25 mouse cellular contexts compared by ENCODE assay signal in the genomic region with DNA sequence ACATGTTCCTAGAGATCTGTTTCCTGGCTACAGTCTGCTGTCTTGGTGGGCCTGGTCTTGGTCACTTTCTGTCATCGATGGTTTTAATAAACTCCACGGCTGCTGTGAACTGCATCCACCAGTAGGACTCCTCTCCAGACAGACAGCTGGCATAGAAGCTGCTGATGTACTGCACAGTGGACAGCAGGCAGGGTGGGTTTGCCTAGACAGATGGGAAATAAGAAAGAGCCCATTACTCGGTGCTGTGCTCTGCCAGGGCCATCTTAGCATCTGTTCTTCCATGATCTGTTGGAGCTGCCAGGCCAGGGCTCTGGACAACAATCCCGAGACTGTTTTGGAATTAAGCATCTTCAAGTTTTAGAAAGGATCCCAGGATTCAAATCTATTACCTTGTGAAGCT.
DNase-seq lines count a peak whose midpoint lies in the region; ATAC-seq and TF ChIP-seq lines count a peak whose summit lies in the region.
"Had no signal": no experiment of that assay in that cellular context is flagged by ENCODE, and none has a peak within 500 bp of the region (broad histone marks: within the 10 kb centered on the region; RNA-seq: fewer than 3 reads in every experiment).

No protein-coding gene starts in this region.

- DNase-seq in hindbrain, embryonic 14.5 days (ENCODE audit: low spot score), result no peak
- DNase-seq in layer of hippocampus, adult 2 months (ENCODE audit: low spot score in 2 of 2), result no peak
- no peak for DNase-seq in layer of hippocampus, adult 11-12 months (ENCODE audit: low spot score)
- peak; percentile 6 for DNase-seq in retina, postnatal 1 day
- DNase-seq in retina, embryonic 14.5 days (ENCODE audit: low spot score), result no peak
- DNase-seq: adrenal gland, adult 8-10 months; adrenal gland, postnatal 25 days; cerebellum, adult 11-12 months; cerebellum, adult 8-10 months; forebrain, postnatal 0 days; gastrocnemius, adult 2 months; gastrocnemius, postnatal 14 days; heart, adult 11 months; heart, postnatal 10 days; heart, postnatal 36 days had no signal

- WGBS in hindbrain, embryonic 16.5 days, result 85% methylated on average over 4 of the region's 4 CpGs
- 78% methylated on average over 4 of the region's 4 CpGs for WGBS in hindbrain, embryonic 14.5 days

- no peak overlapping the region for H3K4me3 ChIP-seq in hindbrain, embryonic 16.5 days (ENCODE audit: low read length)
- no peak overlapping the region for H3K4me3 ChIP-seq in hindbrain, embryonic 14.5 days (replicated peaks; ENCODE audit: low read length)
- H3K4me3 ChIP-seq in layer of hippocampus, adult 2 months, result no peak overlapping the region
- H3K4me3 ChIP-seq: embryonic facial prominence, embryonic 12.5 days; embryonic facial prominence, embryonic 15.5 days; gastrocnemius, adult 2 months; heart, embryonic 12.5 days; heart, embryonic 15.5 days; hindbrain, embryonic 10.5 days had no signal

- peak; percentile 52; the same call in 1 of the 2 replicates for ATAC-seq in hindbrain, embryonic 16.5 days
- ATAC-seq in hindbrain, embryonic 14.5 days (ENCODE audit: low FRiP score), result no peak
- ATAC-seq: activated CD4-positive, CD25-positive, alpha-beta regulatory T cell, adult 4 months; CD4-positive, CD25-positive, alpha-beta regulatory T cell, adult 4 months; forebrain, embryonic 14.5 days; forebrain, postnatal 0 days; intestine, embryonic 16.5 days had no signal

- H3K9me3 ChIP-seq in hindbrain, embryonic 16.5 days (ENCODE audit: control insufficient read depth, low read length), result no peaks in the 10 kb centered on the region
- H3K9me3 ChIP-seq in hindbrain, embryonic 14.5 days (ENCODE audit: control insufficient read depth, low read length), result no peaks in the 10 kb centered on the region
- H3K9me3 ChIP-seq: embryonic facial prominence, embryonic 12.5 days; embryonic facial prominence, embryonic 15.5 days; heart, embryonic 12.5 days; heart, embryonic 15.5 days; hindbrain, embryonic 10.5 days had no signal

- no peak overlapping the region for H3K27ac ChIP-seq in hindbrain, embryonic 16.5 days (ENCODE audit: low read depth, low read length)
- no peak overlapping the region for H3K27ac ChIP-seq in hindbrain, embryonic 14.5 days
- H3K27ac ChIP-seq in layer of hippocampus, adult 2 months, result no peak overlapping the region
- H3K27ac ChIP-seq: embryonic facial prominence, embryonic 12.5 days; embryonic facial prominence, embryonic 15.5 days; gastrocnemius, adult 2 months; heart, embryonic 15.5 days; hindbrain, embryonic 10.5 days had no signal

- TF ChIP-seq CTCF in layer of hippocampus, adult 2 months (conservative IDR thresholded peaks at IDR 0.05), result 0 out of 2 replicates have a peak, but pooled peaks have one; percentile 7

- no peaks in the 10 kb centered on the region for H3K27me3 ChIP-seq in hindbrain, embryonic 16.5 days (replicated peaks; ENCODE audit: control insufficient read depth, insufficient read depth, low read length)
- H3K27me3 ChIP-seq in hindbrain, embryonic 14.5 days (ENCODE audit: control insufficient read depth, insufficient read depth, low read length), result no peaks in the 10 kb centered on the region
- H3K27me3 ChIP-seq: embryonic facial prominence, embryonic 12.5 days; embryonic facial prominence, embryonic 15.5 days; heart, embryonic 12.5 days; heart, embryonic 15.5 days had no signal

- H3K4me2 ChIP-seq in hindbrain, embryonic 16.5 days (ENCODE audit: low read length), result no peak overlapping the region
- no peak overlapping the region for H3K4me2 ChIP-seq in hindbrain, embryonic 14.5 days (replicated peaks)
- H3K4me2 ChIP-seq: embryonic facial prominence, embryonic 12.5 days; embryonic facial prominence, embryonic 15.5 days; heart, embryonic 12.5 days; heart, embryonic 15.5 days had no signal

- H3K36me3 ChIP-seq in hindbrain, embryonic 16.5 days (ENCODE audit: control insufficient read depth, insufficient read depth, low read length), result peaks cover 31% of the 10 kb centered on the region
- peaks cover 62% of the 10 kb centered on the region for H3K36me3 ChIP-seq in hindbrain, embryonic 14.5 days (replicated peaks; ENCODE audit: control insufficient read depth, insufficient read depth)

- H3K9ac ChIP-seq in hindbrain, embryonic 16.5 days (ENCODE audit: low read depth, low read length), result no peak overlapping the region
- no peak overlapping the region for H3K9ac ChIP-seq in hindbrain, embryonic 14.5 days
- H3K9ac ChIP-seq: embryonic facial prominence, embryonic 12.5 days; embryonic facial prominence, embryonic 15.5 days; forebrain, postnatal 0 days; heart, embryonic 12.5 days; heart, embryonic 15.5 days had no signal

- no peaks in the 10 kb centered on the region for H3K4me1 ChIP-seq in hindbrain, embryonic 16.5 days (ENCODE audit: control insufficient read depth, insufficient read depth, low read depth, low read length)
- H3K4me1 ChIP-seq in hindbrain, embryonic 14.5 days (replicated peaks; ENCODE audit: control insufficient read depth, insufficient read depth, low read length), result no peaks in the 10 kb centered on the region
- H3K4me1 ChIP-seq: embryonic facial prominence, embryonic 12.5 days; embryonic facial prominence, embryonic 15.5 days; heart, embryonic 12.5 days; heart, embryonic 15.5 days; hindbrain, embryonic 10.5 days had no signal
